ENCODE assay signal across 8 mouse cellular contexts in the genomic region with DNA sequence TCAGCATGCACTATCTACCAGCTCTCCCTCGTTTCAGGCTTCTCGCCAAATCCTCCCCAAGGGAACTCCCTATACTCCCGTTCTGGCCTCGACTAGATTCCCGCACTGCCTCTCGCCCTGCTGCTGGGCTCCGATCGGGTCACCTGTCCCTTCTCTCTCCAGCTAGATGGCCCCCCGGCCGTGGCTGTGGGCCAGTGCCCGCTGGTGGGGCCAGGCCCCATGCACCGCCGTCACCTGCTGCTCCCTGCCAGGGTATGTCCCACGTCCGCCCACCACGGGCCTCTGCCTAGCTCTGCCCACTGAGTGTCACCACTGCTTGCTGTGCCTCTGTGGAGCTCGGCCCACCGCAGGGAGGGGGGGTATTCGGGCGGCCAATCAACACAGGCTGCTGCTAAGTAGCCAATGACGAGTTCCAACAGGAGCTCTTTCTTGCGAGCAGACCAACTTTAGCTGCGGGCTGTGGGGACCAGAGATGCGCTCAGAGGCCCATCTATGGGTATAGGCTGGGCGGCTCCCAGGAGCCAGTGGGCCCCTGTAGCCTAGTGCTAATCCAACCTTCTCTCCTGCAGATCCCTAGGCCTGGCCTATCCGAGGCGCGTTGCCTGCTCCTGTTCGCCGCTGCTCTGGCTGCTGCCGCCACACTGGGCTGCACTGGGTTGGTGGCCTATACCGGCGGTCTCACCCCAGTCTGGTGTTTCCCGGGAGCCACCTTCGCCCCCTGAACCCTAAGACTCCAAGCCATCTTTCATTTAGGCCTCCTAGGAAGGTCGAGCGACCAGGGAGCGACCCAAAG. TPM values are rescaled to one million over a fixed set of nuclear protein-coding genes. Genes with fewer than 3 reads are reported as not detected.
DNase-seq lines count a peak whose midpoint lies in the region; ATAC-seq and TF ChIP-seq lines count a peak whose summit lies in the region.

No protein-coding gene starts in this region.

- peaks cover 20% of the 10 kb centered on the region for H3K27me3 ChIP-seq in heart, embryonic 10.5 days (ENCODE audit: insufficient read depth, poor library complexity, severe bottlenecking)
- no peaks in the 10 kb centered on the region for H3K27me3 ChIP-seq in kidney, adult 2 months (replicated peaks; ENCODE audit: control insufficient read depth, insufficient read depth, low read length)
- no peaks in the 10 kb centered on the region for H3K27me3 ChIP-seq in lung, embryonic 16.5 days (ENCODE audit: control insufficient read depth, insufficient read depth, low read depth, low read length)
- H3K27me3 ChIP-seq in stomach, embryonic 14.5 days (ENCODE audit: control insufficient read depth, insufficient read depth, low read length) = no peaks in the 10 kb centered on the region

- peak overlapping the region; percentile 98 for H3K27ac ChIP-seq in heart, embryonic 10.5 days
- H3K27ac ChIP-seq in kidney, adult 2 months (ENCODE audit: insufficient read depth, low read depth, low read length) = no peak overlapping the region
- H3K27ac ChIP-seq in lung, embryonic 16.5 days (ENCODE audit: low read length) = peak overlapping the region; percentile 99
- H3K27ac ChIP-seq in stomach, embryonic 14.5 days (ENCODE audit: low read length) = peak overlapping the region; percentile 81

- peaks cover 66% of the 10 kb centered on the region for H3K4me1 ChIP-seq in heart, embryonic 10.5 days
- no peaks in the 10 kb centered on the region for H3K4me1 ChIP-seq in kidney, adult 2 months (ENCODE audit: control insufficient read depth, insufficient read depth, low read length)
- H3K4me1 ChIP-seq in lung, embryonic 16.5 days (replicated peaks; ENCODE audit: control insufficient read depth, insufficient read depth, low read length) = peaks cover 27% of the 10 kb centered on the region
- peaks cover 24% of the 10 kb centered on the region for H3K4me1 ChIP-seq in stomach, embryonic 14.5 days (ENCODE audit: control insufficient read depth, insufficient read depth, low read length)

- H3K9me3 ChIP-seq in heart, embryonic 10.5 days = no peaks in the 10 kb centered on the region
- H3K9me3 ChIP-seq in lung, embryonic 16.5 days (ENCODE audit: control insufficient read depth, low read length) = no peaks in the 10 kb centered on the region
- H3K9me3 ChIP-seq in stomach, embryonic 14.5 days (ENCODE audit: control insufficient read depth, low read depth, low read length) = no peaks in the 10 kb centered on the region

- H3K9ac ChIP-seq in lung, embryonic 16.5 days (ENCODE audit: low read length) = peak overlapping the region; percentile 62
- peak overlapping the region; percentile 18; the same call in 1 of the 2 replicates for H3K9ac ChIP-seq in stomach, embryonic 14.5 days (replicated peaks; ENCODE audit: low read depth, low read length)

- 4% methylated on average over 38 of the region's 38 CpGs for WGBS in heart, embryonic 10.5 days
- WGBS in kidney, adult 2 months = 20% methylated on average over 38 of the region's 38 CpGs
- WGBS in lung, embryonic 16.5 days = 8% methylated on average over 38 of the region's 38 CpGs
- WGBS in stomach, embryonic 14.5 days = 8% methylated on average over 38 of the region's 38 CpGs

- peak; percentile 41 for ATAC-seq in lung, embryonic 16.5 days (ENCODE audit: low read depth)
- peak; percentile 24; the same call in 1 of the 2 replicates for ATAC-seq in stomach, embryonic 14.5 days (ENCODE audit: insufficient number of reproducible peaks, insufficient read depth, low FRiP score, low read depth)

- H3K36me3 ChIP-seq in heart, embryonic 10.5 days = peaks cover 45% of the 10 kb centered on the region
- no peaks in the 10 kb centered on the region for H3K36me3 ChIP-seq in kidney, adult 2 months (ENCODE audit: control insufficient read depth, insufficient read depth, low read length)
- H3K36me3 ChIP-seq in lung, embryonic 16.5 days (ENCODE audit: control insufficient read depth, insufficient read depth, low read length) = 0 out of 2 replicates have a peak, but pooled peaks cover 2% of the 10 kb centered on the region
- H3K36me3 ChIP-seq in stomach, embryonic 14.5 days (ENCODE audit: control insufficient read depth, insufficient read depth, low read length) = peaks cover 18% of the 10 kb centered on the region

- peak overlapping the region; percentile 87 for H3K4me3 ChIP-seq in heart, embryonic 10.5 days
- peak overlapping the region; percentile 39 for H3K4me3 ChIP-seq in kidney, adult 2 months (ENCODE audit: insufficient read depth, low read depth, low read length)
- peak overlapping the region; percentile 67 for H3K4me3 ChIP-seq in lung, embryonic 16.5 days (ENCODE audit: low read length)
- H3K4me3 ChIP-seq in stomach, embryonic 14.5 days (ENCODE audit: low read depth, low read length) = peak overlapping the region; percentile 32

- peak; percentile 71 for DNase-seq in ovary, postnatal 36 days (ENCODE audit: low spot score)
- DNase-seq in ovary, postnatal 10 days (ENCODE audit: low spot score) = no peak
- peak; percentile 85 for DNase-seq in embryo, embryonic 10.5 days (ENCODE audit: low spot score)
- DNase-seq in heart, embryonic 10.5 days (ENCODE audit: low spot score) = peak; percentile 94
- DNase-seq in kidney, adult 2 months = peak; percentile 73
- DNase-seq in left cerebral cortex, adult 11 months (ENCODE audit: low spot score) = no peak

- TF ChIP-seq CTCF in kidney, adult 2 months (conservative IDR thresholded peaks at IDR 0.05; ENCODE audit: insufficient read depth, insufficient read length, low read depth, low read length) = no peak

- TF ChIP-seq POLR2A in kidney, adult 2 months (IDR thresholded peaks at IDR 0.05; ENCODE audit: low read depth, low read length) = no peak

- H3K4me2 ChIP-seq in lung, embryonic 16.5 days (ENCODE audit: low read depth, low read length) = peak overlapping the region; percentile 91
- H3K4me2 ChIP-seq in stomach, embryonic 14.5 days (replicated peaks; ENCODE audit: low read depth, low read length) = peak overlapping the region; percentile 89

RNA-seq across cellular contexts. Expression of a gene that starts 1.8 kb away (rescaled TPM):
- polyA plus RNA-seq in heart, embryonic 10.5 days (2016; fragmentation: Nextera tagmentation; extraction: Ambion mirVana) = 5.7 and 6.1 TPM in 2 replicates
- polyA plus RNA-seq in kidney, adult 2 months (2012; rRNA removed) = 14.1 and 22.2 TPM in 2 replicates
- polyA plus RNA-seq in lung, embryonic 16.5 days (2015; fragmentation: Nextera tagmentation; extraction: Ambion mirVana) = 7.2 and 7.5 TPM in 2 replicates
- 17.4 and 18.6 TPM in 2 replicates for polyA plus RNA-seq in stomach, embryonic 14.5 days (2014; fragmentation: Nextera tagmentation; extraction: Ambion mirVana)

RNA-seq across cellular contexts. Expression of a gene that starts 8.9 kb away (rescaled TPM):
- polyA plus RNA-seq in heart, embryonic 10.5 days (2016; fragmentation: Nextera tagmentation; extraction: Ambion mirVana) = 16.9 and 17.7 TPM in 2 replicates
- polyA plus RNA-seq in kidney, adult 2 months (2012; rRNA removed) = 52.7 and 53.0 TPM in 2 replicates
- 28.7 and 29.3 TPM in 2 replicates for polyA plus RNA-seq in lung, embryonic 16.5 days (2015; fragmentation: Nextera tagmentation; extraction: Ambion mirVana)
- polyA plus RNA-seq in stomach, embryonic 14.5 days (2014; fragmentation: Nextera tagmentation; extraction: Ambion mirVana) = 70.9 and 72.0 TPM in 2 replicates

RNA-seq across cellular contexts. Expression of a gene that starts 16.6 kb away (rescaled TPM):
- 14.8 and 18.0 TPM in 2 replicates for polyA plus RNA-seq in heart, embryonic 10.5 days (2016; fragmentation: Nextera tagmentation; extraction: Ambion mirVana)
- polyA plus RNA-seq in kidney, adult 2 months (2012; rRNA removed) = 59.8 and 76.3 TPM in 2 replicates
- 11.3 and 11.9 TPM in 2 replicates for polyA plus RNA-seq in lung, embryonic 16.5 days (2015; fragmentation: Nextera tagmentation; extraction: Ambion mirVana)
- polyA plus RNA-seq in stomach, embryonic 14.5 days (2014; fragmentation: Nextera tagmentation; extraction: Ambion mirVana) = 14.3 and 16.8 TPM in 2 replicates

RNA-seq across cellular contexts. Expression of a gene that starts 25.6 kb away (rescaled TPM):
- polyA plus RNA-seq in heart, embryonic 10.5 days (2016; fragmentation: Nextera tagmentation; extraction: Ambion mirVana) = 1.7 and 2.1 TPM in 2 replicates
- polyA plus RNA-seq in kidney, adult 2 months (2012; rRNA removed) = 0.03 and 0.04 TPM in 2 replicates
- polyA plus RNA-seq in lung, embryonic 16.5 days (2015; fragmentation: Nextera tagmentation; extraction: Ambion mirVana) = 1.9 and 2.2 TPM in 2 replicates
- polyA plus RNA-seq in stomach, embryonic 14.5 days (2014; fragmentation: Nextera tagmentation; extraction: Ambion mirVana) = 4.6 and 5.7 TPM in 2 replicates

RNA-seq across cellular contexts. Expression of a gene that starts 27.1 kb away (rescaled TPM):
- polyA plus RNA-seq in heart, embryonic 10.5 days (2016; fragmentation: Nextera tagmentation; extraction: Ambion mirVana) = 12.2 and 13.1 TPM in 2 replicates
- polyA plus RNA-seq in kidney, adult 2 months (2012; rRNA removed) = 9.2 and 9.5 TPM in 2 replicates
- 16.2 and 16.3 TPM in 2 replicates for polyA plus RNA-seq in lung, embryonic 16.5 days (2015; fragmentation: Nextera tagmentation; extraction: Ambion mirVana)
- polyA plus RNA-seq in stomach, embryonic 14.5 days (2014; fragmentation: Nextera tagmentation; extraction: Ambion mirVana) = 9.1 and 9.5 TPM in 2 replicates

Comparison
In these comparisons a context has a peak if more than half of its experiments do, and no peak if none do; other contexts are left out.
1. DNase-seq: peak in ovary, postnatal 36 days (single experiment), embryo, embryonic 10.5 days (single experiment), heart, embryonic 10.5 days (single experiment) and kidney, adult 2 months (single experiment); none in ovary, postnatal 10 days (single experiment) and left cerebral cortex, adult 11 months (single experiment).
2. H3K4me3 ChIP-seq: peak in every context shown above with its lines; median percentile 87 in heart, embryonic 10.5 days; 67 in lung, embryonic 16.5 days; 39 in kidney, adult 2 months; 32 in stomach, embryonic 14.5 days.